Mouse (Mus musculus) ES-E14 (cell line): ENCODE data around the gene Anxa11. TPM values are rescaled to one million over a fixed set of nuclear protein-coding genes. Genes with fewer than 3 reads are reported as not detected.
"Not testable (repeated sequence)": the region's sequence is repeated elsewhere in the genome, so short reads cannot be mapped to it uniquely, and the experiment has no call there.

Source experiments
- DNase-seq: peaks from one replicate; pipeline ENCODE4 v3.0.0-alpha.2; 2013; ENCODE audit warnings: low read depth, low spot score
- H3K27ac ChIP-seq: 2 replicates; pipeline ENCODE4 v1.5.1; 2012; ENCODE audit warnings: low read depth, mild to moderate bottlenecking, low read length, moderate library complexity, mixed read lengths; ENCODE audit not compliant: poor library complexity, insufficient read depth, severe bottlenecking
- H3K36me3 ChIP-seq: 2 replicates; pipeline ENCODE4 v1.6.1; 2012; ENCODE audit warnings: mild to moderate bottlenecking, low read length, moderate library complexity, mixed read lengths; ENCODE audit not compliant: control insufficient read depth, poor library complexity, insufficient read depth, severe bottlenecking
- H3K4me1 ChIP-seq, 2 experiments: fragments of 150-350 bp in 1 of 2; sonication (generic) in 1 of 2; 2 replicates each; pipeline ENCODE4 v1.6.1; 2012; ENCODE audit warnings: low read length in 2 of 2, mild to moderate bottlenecking in 1 of 2, mixed read lengths in 1 of 2; ENCODE audit not compliant: control insufficient read depth in 2 of 2, insufficient read depth in 2 of 2, poor library complexity in 1 of 2
- H3K4me3 ChIP-seq, 2 experiments: fragments of 150-350 bp in 1 of 2; sonication (generic) in 1 of 2; 2 replicates each; pipeline ENCODE4 v1.5.1; 2012; ENCODE audit warnings: low read length in 2 of 2, low read depth in 1 of 2, mild to moderate bottlenecking in 1 of 2, mixed read lengths in 1 of 2; ENCODE audit not compliant: insufficient read depth in 1 of 2, poor library complexity in 1 of 2, severe bottlenecking in 1 of 2
- H3K9ac ChIP-seq: 2 replicates; pipeline ENCODE4 v1.6.1; 2012; ENCODE audit warnings: low read depth, mild to moderate bottlenecking, low read length, mixed read lengths; ENCODE audit not compliant: poor library complexity, insufficient read depth, severe bottlenecking
- H3K9me3 ChIP-seq: fragments of 150-350 bp; sonication (generic); 2 replicates; pipeline ENCODE4 v1.6.1; 2012; ENCODE audit warnings: low read depth, mild to moderate bottlenecking, low read length; ENCODE audit not compliant: control insufficient read depth, insufficient read depth
- CHD2 ChIP-seq: IDR thresholded peaks from 2 replicates; pipeline ENCODE4 v1.6.1; 2014; ENCODE audit warnings: mild to moderate bottlenecking, low read depth, low read length, inconsistent platforms
- HCFC1 ChIP-seq: IDR thresholded peaks from 2 replicates; pipeline ENCODE4 v1.6.1; 2012; ENCODE audit warnings: low read length, inconsistent platforms, borderline replicate concordance; ENCODE audit not compliant: insufficient read depth
- MAFK ChIP-seq: IDR thresholded peaks from 2 replicates; pipeline ENCODE4 v1.6.1; 2014; ENCODE audit warnings: mild to moderate bottlenecking, low read depth, low read length, inconsistent platforms; ENCODE audit not compliant: insufficient read depth
- ZC3H11A ChIP-seq: IDR thresholded peaks from 2 replicates; pipeline ENCODE4 v1.6.1; 2012; ENCODE audit warnings: low read depth, mild to moderate bottlenecking, inconsistent platforms, low read length, borderline replicate concordance
- ZNF384 ChIP-seq: IDR thresholded peaks from 2 replicates; pipeline ENCODE4 v1.6.1; 2012; ENCODE audit warnings: low read depth, low read length, inconsistent platforms
- in situ Hi-C, 2 experiments: fragments of 600-800 bp; cut with MboI; formaldehyde crosslinking; loops; one replicate each; pipeline ENCODE4 v1.15.1; 2025; ENCODE audit warnings: low sequenced_read_pairs in 2 of 2, inconsistent platforms in 1 of 2; ENCODE audit not compliant: unreplicated experiment in 2 of 2
- total RNA-seq: library from RNA; depleted of rRNA; stranded (reverse); fragments of 300-350 nt; gene quantifications from 2 replicates; pipeline ENCODE4 v1.2.3, GENCODE M21; 2012

The Anxa11 gene
- total RNA-seq, 1 experiment, result 18.7 TPM

- peaks cover 5 to 28% of the 10 kb centered on the region in 2 experiments; a peak in 3 of 4 replicates for H3K4me1 ChIP-seq
- H3K36me3 ChIP-seq, result peaks cover 29% of the 10 kb centered on the region
- peak overlapping the region; percentile 41 for H3K9ac ChIP-seq
- TF ChIP-seq HCFC1, result no peak
- TF ChIP-seq ZC3H11A, result no peak
- TF ChIP-seq ZNF384, result no peak
- TF ChIP-seq CHD2, result no peak
- TF ChIP-seq MAFK, result peak; percentile 80
- DNase-seq, result no peak
- in situ Hi-C loops, result no loop called here
- H3K4me3 ChIP-seq, result no peak overlapping the region
- H3K9me3 ChIP-seq, result no peaks in the 10 kb centered on the region
- H3K27ac ChIP-seq, result peak overlapping the region; percentile 83; the same call in 1 of the 2 replicates
Measured at GRCm38 (mm10) chr14:25869135-25869878, 27.4 kb downstream of the Anxa11 start.

GRCm38 (mm10) chr14:25872461-25873415, 30.8 kb downstream of the Anxa11 start:
- Histone ChIP-seq H3K4me3 (no peak overlapping the region), H3K4me1 (peaks cover 5 to 19% of the 10 kb centered on the region in 2 experiments; a peak in 3 of 4 replicates), H3K9ac (no peak overlapping the region), H3K36me3 (peaks cover 33% of the 10 kb centered on the region), H3K27ac (no peak overlapping the region), H3K9me3 (no peaks in the 10 kb centered on the region)
- DNase-seq, result no peak
- in situ Hi-C loops, result no loop called here
- TF ChIP-seq CHD2 (no peak), ZNF384 (no peak), ZC3H11A (no peak), MAFK (no peak), HCFC1 (no peak)

- in situ Hi-C loops, DNase-seq, H3K9me3 ChIP-seq, H3K9ac ChIP-seq, H3K27ac ChIP-seq, H3K4me1 ChIP-seq, H3K4me3 ChIP-seq: not testable (repeated sequence)
- peaks cover 26% of the 10 kb centered on the region for H3K36me3 ChIP-seq
Measured at GRCm38 (mm10) chr14:25876640-25877039, 34.7 kb downstream of the Anxa11 start.

GRCm38 (mm10) chr14:25881769-25882168, 39.8 kb downstream of the Anxa11 start:
- in situ Hi-C loops, H3K9ac ChIP-seq, H3K9me3 ChIP-seq, H3K36me3 ChIP-seq, DNase-seq, H3K4me3 ChIP-seq, H3K27ac ChIP-seq, H3K4me1 ChIP-seq: not testable (repeated sequence)

GRCm38 (mm10) chr14:25885886-25886285, 43.9 kb downstream of the Anxa11 start:
- DNase-seq, H3K9me3 ChIP-seq, H3K27ac ChIP-seq, H3K9ac ChIP-seq, H3K36me3 ChIP-seq, H3K4me3 ChIP-seq, in situ Hi-C loops, H3K4me1 ChIP-seq: not testable (repeated sequence)

- in situ Hi-C loops, H3K9ac ChIP-seq, DNase-seq, H3K9me3 ChIP-seq, H3K4me3 ChIP-seq, H3K36me3 ChIP-seq, H3K4me1 ChIP-seq, H3K27ac ChIP-seq: not testable (repeated sequence)
Measured at GRCm38 (mm10) chr14:25894566-25894965, 52.6 kb downstream of the Anxa11 start.

GRCm38 (mm10) chr14:25895686-25896085, 53.7 kb downstream of the Anxa11 start:
- H3K9ac ChIP-seq, DNase-seq, H3K36me3 ChIP-seq, H3K4me3 ChIP-seq, in situ Hi-C loops, H3K4me1 ChIP-seq, H3K9me3 ChIP-seq, H3K27ac ChIP-seq: not testable (repeated sequence)
